Mouse (Mus musculus) heart, adult 2 months (tissue): ENCODE data around the gene Raet1e. TPM values are rescaled to one million over a fixed set of nuclear protein-coding genes. Genes with fewer than 3 reads are reported as not detected.
"Not testable (repeated sequence)": the region's sequence is repeated elsewhere in the genome, so short reads cannot be mapped to it uniquely, and the experiment has no call there.

Experiments
- DNase-seq, 2 experiments: peaks; one replicate each; pipeline ENCODE4 v3.0.0; 2021
- H3K27ac ChIP-seq: fragments of 200-600 bp; 2 replicates; pipeline ENCODE4 v1.8.1; 2022
- H3K27me3 ChIP-seq: fragments of 200-500 bp; 2 replicates; pipeline ENCODE4 v1.6.1; 2012; ENCODE audit warnings: mild to moderate bottlenecking, low read length, inconsistent platforms, mixed read lengths; ENCODE audit not compliant: control insufficient read depth, insufficient read depth
- H3K36me3 ChIP-seq: fragments of 200-500 bp; 2 replicates; pipeline ENCODE4 v1.6.1; 2012; ENCODE audit warnings: low read length, inconsistent platforms; ENCODE audit not compliant: control insufficient read depth, insufficient read depth
- H3K4me1 ChIP-seq: fragments of 200-500 bp; 2 replicates; pipeline ENCODE4 v1.6.1; 2011; ENCODE audit warnings: low read length; ENCODE audit not compliant: control insufficient read depth, insufficient read depth
- H3K4me3 ChIP-seq: fragments of 200-600 bp; 2 replicates; pipeline ENCODE4 v1.8.1; 2022
- H3K79me2 ChIP-seq: fragments of 200-500 bp; replicated peaks from 2 replicates; pipeline ENCODE4 v1.6.1; 2012; ENCODE audit warnings: mild to moderate bottlenecking, inconsistent platforms, low read length, moderate library complexity, mixed read lengths; ENCODE audit not compliant: control insufficient read depth, insufficient read depth
- H3K9ac ChIP-seq: fragments of 200-500 bp; 2 replicates; pipeline ENCODE4 v1.6.1; 2012; ENCODE audit warnings: low read depth, mild to moderate bottlenecking, control low read depth, inconsistent platforms, low read length, mixed read lengths
- CTCF ChIP-seq: fragments of 200-600 bp; IDR thresholded peaks from 2 replicates; pipeline ENCODE4 v1.8.1; 2022; ENCODE audit warnings: antibody characterized with exemption, mild to moderate bottlenecking, moderate library complexity
- EP300 ChIP-seq: fragments of 200-500 bp; IDR thresholded peaks from 2 replicates; pipeline ENCODE4 v1.6.1; 2011; ENCODE audit warnings: low read depth, low read length, control low read depth; ENCODE audit not compliant: insufficient read depth
- POLR2A ChIP-seq: fragments of 200-500 bp; IDR thresholded peaks from 2 replicates; pipeline ENCODE4 v1.6.1; 2011; ENCODE audit warnings: mild to moderate bottlenecking, low read depth, low read length, control low read depth; ENCODE audit not compliant: insufficient read depth
- WGBS: fragments of 180-500 bp; shearing (Covaris S2); methylation state at CpG from one replicate; pipeline ENCODE4 v1.1.7; 2018; 5-methylcytosine and 5-hydroxymethylcytosine counted together
- intact Hi-C: fragments of 180-260 bp; cut with DNase I; formaldehyde crosslinking; loops from one replicate; pipeline ENCODE4 v1.15.1; 2025
- polyA plus RNA-seq: library from polyadenylated mRNA; depleted of rRNA; stranded (reverse); fragments of >200 nt; gene quantifications from 2 replicates; pipeline ENCODE4 v1.2.3, GENCODE M21; 2012
- total RNA-seq, 2 experiments: library from RNA; stranded (reverse); gene quantifications; 2 replicates each; pipeline ENCODE4 v1.2.3; 2021

Gene Raet1e
- total and polyA plus RNA-seq, 3 experiments, result 0.23 TPM; not detected in 2

DNA sequence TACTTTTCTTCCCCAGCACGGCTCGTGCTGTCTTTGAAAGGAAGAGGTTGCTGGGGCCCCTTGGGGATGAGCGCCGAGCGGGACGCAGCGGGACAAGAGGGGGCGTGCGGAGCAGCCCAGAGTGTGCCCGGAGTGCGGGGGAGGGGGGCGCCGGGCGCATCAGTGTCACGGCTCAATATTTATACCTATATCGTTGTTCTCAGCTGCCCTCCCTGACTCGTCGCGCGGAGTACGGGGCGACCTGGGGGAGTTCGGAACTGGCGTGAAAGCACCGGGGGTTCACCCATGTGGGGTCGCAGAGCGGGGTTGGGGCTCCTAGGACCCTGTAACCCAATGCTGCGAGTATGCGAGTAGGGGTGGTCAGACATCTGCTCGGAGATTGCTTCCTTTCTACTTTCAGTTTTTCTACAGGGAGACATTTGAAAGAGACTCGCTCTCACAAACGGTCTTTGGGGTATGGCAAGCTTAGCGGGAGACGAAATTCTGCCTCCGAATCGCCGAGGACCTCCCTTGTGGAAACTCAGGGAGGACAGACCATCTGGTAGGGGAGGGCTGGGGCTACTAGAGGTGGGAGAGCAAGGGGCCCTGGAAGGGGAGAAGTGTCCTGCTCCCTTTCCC lies 9.2 kb upstream of the Raet1e start, which contains the start of gene E030030I06Rik:
Gene E030030I06Rik, minus strand, starts transcription at position 198 of the 618 bp plus-strand sequence.
- WGBS, result under 1% methylated on average over 37 of the region's 37 CpGs
- DNase-seq, result no peak
- peak within 1 kb of the TSS; percentile 63 for H3K4me3 ChIP-seq
- H3K27ac ChIP-seq, result peak within 1 kb of the TSS; percentile 72
- H3K4me1 ChIP-seq, result no peaks in the 10 kb centered on the region
- peaks cover 19% of the 10 kb centered on the region for H3K27me3 ChIP-seq
- peak within 1 kb of the TSS; percentile 82 for H3K9ac ChIP-seq
- intact Hi-C loops, result loop anchor here (10.0 kb wide), 1 partner anchor 586 kb away; the partner anchor contains the start of gene Tbpl1
- TF ChIP-seq CTCF, result no peak
- TF ChIP-seq POLR2A, result no peak
- no peak for TF ChIP-seq EP300
- H3K36me3 ChIP-seq, result no peaks in the 10 kb centered on the region
- no peaks in the 10 kb centered on the region for H3K79me2 ChIP-seq

DNA sequence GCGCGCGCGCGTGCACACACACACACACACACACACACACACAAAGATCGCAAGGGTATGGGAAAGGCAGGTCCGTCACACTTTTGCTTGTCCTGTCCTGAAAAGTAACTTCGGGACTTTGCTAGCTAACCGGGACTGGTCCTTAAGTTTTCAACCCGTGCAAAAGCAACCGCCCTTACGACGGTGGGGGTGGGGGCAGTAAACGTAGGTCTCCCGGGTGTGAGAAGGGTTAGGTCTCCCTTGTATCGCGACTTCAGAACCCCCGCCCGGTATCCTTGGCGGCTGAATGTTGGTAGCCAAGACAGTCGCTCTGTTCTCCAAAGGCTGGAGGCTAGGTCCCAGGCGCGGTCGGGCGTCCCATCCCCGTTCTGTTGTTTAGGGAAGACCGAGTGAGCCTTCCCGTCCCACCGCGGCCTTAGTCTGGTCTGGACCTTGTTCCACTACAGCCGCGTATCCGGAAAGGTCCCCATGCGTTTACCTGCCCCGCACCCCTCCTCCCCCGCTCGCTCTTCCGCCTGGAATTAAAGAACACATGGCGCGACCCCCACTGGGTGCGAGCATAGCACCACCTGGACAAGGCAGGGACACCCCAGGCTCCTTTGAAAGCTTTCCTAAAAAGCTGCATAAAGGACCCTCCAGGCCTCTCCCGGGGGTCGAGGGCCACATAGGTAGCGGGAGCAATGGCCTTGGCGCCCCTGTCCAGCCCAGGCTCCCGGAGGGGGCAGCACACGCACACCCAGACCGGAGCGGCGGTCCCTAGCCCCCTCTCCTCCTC lies 8.5 kb upstream of the Raet1e start:
- Histone ChIP-seq H3K36me3 (no peaks in the 10 kb centered on the region), H3K9ac (no peak overlapping the region), H3K27me3 (peaks cover 20% of the 10 kb centered on the region), H3K79me2 (no peaks in the 10 kb centered on the region), H3K27ac (no peak overlapping the region), H3K4me1 (no peaks in the 10 kb centered on the region), H3K4me3 (peak overlapping the region; percentile 63)
- TF ChIP-seq EP300 (no peak), POLR2A (no peak), CTCF (no peak)
- intact Hi-C loops, result loop anchor here (10.0 kb wide), 1 partner anchor 585 kb away; the partner anchor contains the start of gene Tbpl1
- DNase-seq, result peak; percentile 33 to 62
- 2% methylated on average over 50 of the region's 50 CpGs for WGBS

DNA sequence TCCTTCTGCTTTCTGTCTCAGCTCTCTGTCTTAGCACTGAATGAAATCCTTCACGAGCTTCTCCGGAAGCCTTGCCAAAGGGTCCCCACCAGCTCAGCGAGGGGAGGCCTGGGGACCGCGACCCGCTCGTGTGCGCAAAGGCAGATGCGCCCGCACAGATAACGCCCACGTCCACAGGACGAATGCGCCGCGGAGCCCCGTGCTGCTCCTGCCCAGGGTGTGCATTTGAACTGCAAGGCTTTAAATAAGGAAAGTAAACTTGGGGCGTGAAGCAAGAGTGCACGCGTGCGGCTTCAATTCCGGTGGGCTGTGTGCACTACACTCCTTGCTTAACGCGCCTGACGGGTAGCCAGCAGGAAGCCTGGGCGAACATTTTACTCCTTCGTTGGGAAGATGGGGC lies 7.8 kb upstream of the Raet1e start:
- Histone ChIP-seq H3K36me3 (no peaks in the 10 kb centered on the region), H3K27me3 (peaks cover 20% of the 10 kb centered on the region), H3K27ac (no peak overlapping the region), H3K4me1 (no peaks in the 10 kb centered on the region), H3K9ac (no peak overlapping the region), H3K4me3 (peak overlapping the region; percentile 34), H3K79me2 (no peaks in the 10 kb centered on the region)
- TF ChIP-seq POLR2A (no peak), EP300 (no peak), CTCF (no peak)
- DNase-seq, result peak; percentile 25 to 47
- intact Hi-C loops, result no loop called here
- WGBS, result under 1% methylated on average over 27 of the region's 27 CpGs

DNA sequence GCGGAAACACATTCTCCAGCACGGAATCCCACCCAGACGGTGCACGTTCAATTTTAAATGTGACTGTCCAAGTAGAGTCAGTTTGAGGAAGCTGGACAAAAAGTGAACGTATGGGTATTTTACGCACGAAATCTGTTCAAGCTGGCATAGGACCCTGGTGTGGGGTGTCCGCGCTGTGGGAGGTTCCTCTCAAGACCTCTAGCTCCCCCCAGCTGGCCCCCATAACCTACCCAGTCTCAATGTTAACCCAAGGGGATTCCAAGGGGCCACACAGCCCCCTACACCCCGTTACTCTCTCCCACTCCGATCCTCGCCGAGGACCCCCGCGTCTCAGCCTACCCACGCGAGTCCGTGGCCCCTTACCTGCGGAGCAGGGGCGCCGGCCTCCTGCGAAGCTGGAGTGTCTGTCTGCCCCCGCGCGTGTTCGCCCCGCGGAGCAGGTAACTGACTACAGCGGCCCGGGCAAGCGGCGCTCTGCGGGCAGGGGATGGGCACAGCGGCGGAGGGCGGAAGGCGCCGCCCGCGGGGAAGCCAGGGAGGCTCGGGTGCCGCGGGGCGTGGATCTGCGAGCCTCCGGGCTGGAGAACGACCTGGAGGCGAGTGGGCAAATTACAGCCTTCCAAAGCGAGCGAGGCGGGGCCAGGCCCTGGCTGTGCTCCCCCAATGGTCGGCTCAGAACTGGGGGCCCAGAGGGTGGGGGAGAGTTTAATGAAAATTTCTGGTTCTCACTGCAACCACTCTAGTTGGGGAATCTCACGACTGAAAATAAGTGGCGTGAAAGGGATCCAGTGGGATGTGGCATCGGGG lies 7.1 kb upstream of the Raet1e start:
- H3K79me2 ChIP-seq, H3K9ac ChIP-seq, H3K4me1 ChIP-seq, H3K36me3 ChIP-seq, H3K27ac ChIP-seq, intact Hi-C loops: not testable (repeated sequence)
- 0 out of 2 replicates have a peak overlapping the region, but pooled peaks have one; percentile 16 for H3K4me3 ChIP-seq
- peak; percentile 28 to 49 for DNase-seq
- peaks cover 21% of the 10 kb centered on the region for H3K27me3 ChIP-seq
- WGBS, result 3% methylated on average over 55 of the region's 55 CpGs

DNA sequence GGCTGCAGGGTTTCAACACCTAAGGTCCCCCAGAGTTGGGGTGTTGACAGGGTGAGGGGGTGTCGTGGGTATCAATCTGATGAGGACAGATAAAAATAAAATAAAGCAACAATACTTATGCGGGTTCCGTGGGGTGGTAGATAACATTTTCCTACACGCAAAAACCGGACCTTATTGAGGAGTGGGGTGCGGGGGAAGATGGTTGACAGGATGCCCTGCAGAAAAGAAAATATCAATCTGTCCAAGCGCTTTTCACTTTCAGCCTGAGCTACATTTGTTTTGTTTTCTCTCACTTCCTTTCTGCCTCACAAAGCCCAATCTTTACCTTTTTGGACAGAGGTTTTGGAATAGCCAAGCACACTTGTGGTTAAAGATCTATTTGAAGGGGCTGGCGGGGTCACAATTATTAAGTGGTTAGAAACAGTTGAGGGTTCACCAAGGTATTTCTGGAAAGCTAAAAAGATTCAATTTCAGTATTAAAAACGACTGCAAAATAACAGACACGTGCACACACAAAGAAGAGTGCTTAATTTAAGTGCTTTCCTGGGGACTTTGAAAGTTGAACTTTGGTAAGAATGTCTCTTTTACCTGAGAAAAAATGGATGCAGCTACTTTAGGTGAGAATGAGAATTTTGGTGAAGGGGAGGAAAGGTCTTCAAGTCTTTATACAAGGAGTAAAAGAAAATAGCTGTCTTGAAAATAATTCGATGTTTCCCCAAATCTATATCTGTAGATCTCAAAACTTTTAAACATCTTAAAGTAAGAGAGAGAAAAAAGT lies 6.3 kb upstream of the Raet1e start:
- H3K79me2 ChIP-seq, H3K9ac ChIP-seq, intact Hi-C loops, H3K27ac ChIP-seq, H3K4me1 ChIP-seq, DNase-seq, H3K36me3 ChIP-seq, H3K4me3 ChIP-seq: not testable (repeated sequence)
- H3K27me3 ChIP-seq, result peaks cover 23% of the 10 kb centered on the region
- 7% methylated on average over 11 of the region's 11 CpGs for WGBS

DNA sequence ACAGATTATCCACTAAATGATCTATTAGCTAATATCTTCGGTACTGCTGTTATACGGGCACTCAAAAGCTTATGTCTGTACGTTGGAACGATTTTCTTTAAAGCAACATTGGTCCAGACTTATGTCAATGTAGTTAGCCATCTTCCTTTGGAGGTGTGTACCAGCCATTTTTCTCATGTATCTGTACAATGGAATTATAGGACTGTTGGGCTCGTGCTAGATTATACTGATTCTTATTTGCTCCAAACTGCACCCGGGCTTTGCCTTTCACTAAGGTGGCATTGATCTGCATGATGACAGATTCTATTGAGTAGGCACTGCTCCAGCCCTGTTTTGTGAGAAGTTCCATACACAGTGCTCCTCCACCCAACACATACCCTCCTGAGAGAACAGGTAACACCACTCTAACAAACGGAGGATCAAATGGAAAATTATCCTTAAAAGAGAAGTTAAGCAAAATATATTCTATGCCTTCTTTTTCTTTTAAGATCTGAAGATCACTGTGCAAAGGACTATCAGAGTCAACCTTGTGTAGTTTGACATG lies 5.2 kb upstream of the Raet1e start:
- H3K27ac ChIP-seq, H3K4me1 ChIP-seq, intact Hi-C loops, H3K36me3 ChIP-seq, H3K4me3 ChIP-seq, H3K79me2 ChIP-seq, DNase-seq, H3K9ac ChIP-seq: not testable (repeated sequence)
- H3K27me3 ChIP-seq, result peaks cover 24% of the 10 kb centered on the region
- WGBS, result 19% methylated on average over 7 of the region's 7 CpGs

DNA sequence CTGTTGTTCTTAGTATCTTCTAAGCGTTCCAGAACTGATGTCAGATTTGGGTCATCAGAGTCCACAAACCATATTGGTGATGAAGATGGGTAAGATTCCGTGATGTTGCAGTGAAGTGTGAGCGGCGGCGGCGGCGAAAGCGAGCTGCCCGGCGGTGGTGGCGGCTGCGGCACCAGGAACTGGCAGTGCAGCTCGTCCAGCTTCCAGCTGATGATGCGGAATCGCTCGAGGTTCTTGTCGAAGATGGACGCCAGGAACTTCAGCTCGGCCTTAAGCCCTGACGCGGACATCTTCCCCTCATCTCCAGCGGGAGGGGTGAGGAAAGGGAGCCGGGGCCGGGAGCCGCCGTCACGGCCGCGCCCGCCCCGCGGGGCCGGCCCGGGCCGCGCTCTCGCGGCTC lies 4.2 kb upstream of the Raet1e start:
- H3K4me3 ChIP-seq, H3K27ac ChIP-seq, H3K4me1 ChIP-seq, H3K36me3 ChIP-seq, H3K79me2 ChIP-seq, intact Hi-C loops, H3K9ac ChIP-seq: not testable (repeated sequence)
- 1% methylated on average over 38 of the region's 38 CpGs for WGBS
- H3K27me3 ChIP-seq, result peaks cover 27% of the 10 kb centered on the region
- peak; percentile 42 to 60 for DNase-seq
